Mouse (Mus musculus) liver, postnatal 0 days (tissue): ENCODE results near the gene 4933405O20Rik.

Source experiments
- CTCF ChIP-seq: sonication (generic); IDR thresholded peaks from 2 replicates; pipeline ENCODE4 v1.5.1; 2016; ENCODE audit warnings: antibody characterized with exemption, low read depth
- EP300 ChIP-seq: IDR thresholded peaks from 2 replicates; pipeline ENCODE4 v1.6.1; 2016; ENCODE audit warnings: antibody characterized with exemption, low read depth, mild to moderate bottlenecking

DNA sequence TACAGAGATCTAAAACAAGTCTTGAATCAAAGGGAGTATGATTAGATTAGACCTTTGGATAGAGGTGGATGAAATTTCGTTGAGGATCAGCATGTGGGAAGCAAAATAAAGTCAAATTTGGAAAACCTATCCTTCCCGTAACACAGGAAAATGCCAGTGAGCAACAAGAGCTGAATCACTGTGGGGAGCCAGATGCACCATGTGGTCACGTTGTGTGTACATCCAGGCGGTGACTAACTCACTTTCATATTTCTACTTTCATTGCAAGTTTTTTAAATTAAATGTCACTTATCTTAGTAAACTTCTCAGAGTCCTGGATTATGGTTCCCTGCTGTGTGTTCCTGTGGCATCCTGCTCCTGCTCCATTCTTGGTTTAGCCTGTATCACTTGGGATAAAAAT lies 47.6 kb upstream of the 4933405O20Rik start:
- TF ChIP-seq CTCF (no peak), EP300 (no peak)
